Mouse (Mus musculus) neural tube, embryonic 15.5 days (tissue): ENCODE measurements around the gene Plcg1. TPM values are rescaled to one million over a fixed set of nuclear protein-coding genes. Genes with fewer than 3 reads are reported as not detected.

Experiments used
- ATAC-seq: fragments of 200-750 bp; cut with Nextera tagmentation; 2 replicates; pipeline ENCODE4 v1.8.0; 2017; ENCODE audit warnings: mild to moderate bottlenecking, moderate TSS enrichment, moderate library complexity; ENCODE audit not compliant: low FRiP score
- H3K27ac ChIP-seq: fragments of 300-500 bp; sonication (generic); replicated peaks from 2 replicates; pipeline ENCODE4 v1.5.1; 2015; ENCODE audit warnings: mild to moderate bottlenecking, inconsistent platforms
- H3K27me3 ChIP-seq: fragments of 300-500 bp; sonication (generic); replicated peaks from 2 replicates; pipeline ENCODE4 v1.6.1; 2015; ENCODE audit warnings: inconsistent platforms
- H3K36me3 ChIP-seq: fragments of 300-500 bp; sonication (generic); 2 replicates; pipeline ENCODE4 v1.6.1; 2015; ENCODE audit warnings: inconsistent platforms
- H3K4me1 ChIP-seq: fragments of 300-500 bp; sonication (generic); 2 replicates; pipeline ENCODE4 v1.6.1; 2015; ENCODE audit warnings: inconsistent platforms
- H3K4me2 ChIP-seq: fragments of 300-500 bp; sonication (generic); 2 replicates; pipeline ENCODE4 v1.6.1; 2015; ENCODE audit warnings: inconsistent platforms, mild to moderate bottlenecking, moderate library complexity
- H3K4me3 ChIP-seq: fragments of 300-500 bp; sonication (generic); replicated peaks from 2 replicates; pipeline ENCODE4 v1.5.1; 2015; ENCODE audit warnings: mild to moderate bottlenecking, inconsistent platforms
- H3K9ac ChIP-seq: fragments of 300-500 bp; sonication (generic); replicated peaks from 2 replicates; pipeline ENCODE4 v1.6.1; 2015; ENCODE audit warnings: mild to moderate bottlenecking, inconsistent platforms
- H3K9me3 ChIP-seq: fragments of 300-500 bp; sonication (generic); replicated peaks from 2 replicates; pipeline ENCODE4 v1.6.1; 2016; ENCODE audit warnings: inconsistent platforms
- WGBS: fragments of 180-500 bp; shearing (Covaris S2); methylation state at CpG from one replicate; pipeline ENCODE4 v1.1.7; 2015; ENCODE audit warnings: mixed read lengths; 5-methylcytosine and 5-hydroxymethylcytosine counted together
- polyA plus RNA-seq: library from polyadenylated mRNA; unstranded; fragments of >200 nt; fragmentation: Nextera tagmentation; extraction: Ambion mirVana; gene quantifications from 2 replicates; pipeline ENCODE4 v1.2.1, GENCODE M21; 2015

The Plcg1 gene
- 47.2 and 49.5 TPM in 2 replicates for polyA plus RNA-seq

GRCm38 (mm10) chr2:160731117-160731838 lies at the start of gene Plcg1:
Plcg1 (plus strand) TSS chr2:160731300.
- H3K4me2 ChIP-seq = peak within 1 kb of the TSS; percentile 94
- no peaks in the 10 kb centered on the region for H3K27me3 ChIP-seq
- peaks cover 9% of the 10 kb centered on the region for H3K36me3 ChIP-seq
- H3K27ac ChIP-seq = peak within 1 kb of the TSS; percentile 99
- peak within 1 kb of the TSS; percentile 100 for H3K9ac ChIP-seq
- peak within 1 kb of the TSS; percentile 84 for H3K4me3 ChIP-seq
- peak; percentile 95 for ATAC-seq
- no peaks in the 10 kb centered on the region for H3K9me3 ChIP-seq
- H3K4me1 ChIP-seq = peaks cover 54% of the 10 kb centered on the region
- 1% methylated on average over 75 of the region's 99 CpGs for WGBS

- H3K9ac ChIP-seq = no peak overlapping the region
- no peaks in the 10 kb centered on the region for H3K9me3 ChIP-seq
- 72% methylated on average over 5 of the region's 5 CpGs for WGBS
- no peaks in the 10 kb centered on the region for H3K27me3 ChIP-seq
- no peak overlapping the region for H3K27ac ChIP-seq
- H3K4me1 ChIP-seq = no peaks in the 10 kb centered on the region
- peaks cover 55% of the 10 kb centered on the region for H3K36me3 ChIP-seq
- no peak for ATAC-seq
- H3K4me3 ChIP-seq = no peak overlapping the region
- H3K4me2 ChIP-seq = no peak overlapping the region
These were observed 30.8 kb upstream of the Plcg1 start for GRCm38 (mm10) chr2:160700271-160700670.

GRCm38 (mm10) chr2:160701603-160702002 lies 29.5 kb upstream of the Plcg1 start:
- no peak overlapping the region for H3K27ac ChIP-seq
- no peak overlapping the region for H3K4me3 ChIP-seq
- no peak overlapping the region for H3K9ac ChIP-seq
- H3K9me3 ChIP-seq = no peaks in the 10 kb centered on the region
- no peak overlapping the region for H3K4me2 ChIP-seq
- no peaks in the 10 kb centered on the region for H3K4me1 ChIP-seq
- ATAC-seq = no peak
- WGBS = 88% methylated on average over 3 of the region's 3 CpGs
- no peaks in the 10 kb centered on the region for H3K27me3 ChIP-seq
- peaks cover 60% of the 10 kb centered on the region for H3K36me3 ChIP-seq

GRCm38 (mm10) chr2:160702824-160703223 lies 28.3 kb upstream of the Plcg1 start:
- Histone ChIP-seq H3K4me3 (no peak overlapping the region), H3K27ac (no peak overlapping the region), H3K36me3 (peaks cover 67% of the 10 kb centered on the region), H3K9me3 (no peaks in the 10 kb centered on the region), H3K4me1 (no peaks in the 10 kb centered on the region), H3K4me2 (no peak overlapping the region), H3K9ac (no peak overlapping the region), H3K27me3 (no peaks in the 10 kb centered on the region)
- no peak for ATAC-seq

GRCm38 (mm10) chr2:160707673-160708072 lies 23.4 kb upstream of the Plcg1 start:
- ATAC-seq = no peak

GRCm38 (mm10) chr2:160715463-160716030 lies 15.6 kb upstream of the Plcg1 start:
- Histone ChIP-seq H3K4me2 (no peak overlapping the region), H3K9me3 (no peaks in the 10 kb centered on the region), H3K4me3 (no peak overlapping the region), H3K4me1 (no peaks in the 10 kb centered on the region), H3K36me3 (peaks cover 77% of the 10 kb centered on the region), H3K27me3 (no peaks in the 10 kb centered on the region), H3K27ac (no peak overlapping the region), H3K9ac (no peak overlapping the region)
- WGBS = 68% methylated on average over 4 of the region's 4 CpGs
- no peak for ATAC-seq

More at GRCm38 (mm10) chr2:160707673-160708072, 23.4 kb upstream of the Plcg1 start:
- H3K4me2 ChIP-seq = no peak overlapping the region
- H3K36me3 ChIP-seq = peaks cover 59% of the 10 kb centered on the region
- no peak overlapping the region for H3K27ac ChIP-seq
- no peaks in the 10 kb centered on the region for H3K9me3 ChIP-seq
- H3K4me1 ChIP-seq = no peaks in the 10 kb centered on the region
- no peak overlapping the region for H3K4me3 ChIP-seq
- H3K27me3 ChIP-seq = no peaks in the 10 kb centered on the region
- 71% methylated on average over 3 of the region's 3 CpGs for WGBS
- no peak overlapping the region for H3K9ac ChIP-seq

- 76% methylated on average over 5 of the region's 5 CpGs for WGBS
These were observed 13.8 kb upstream of the Plcg1 start for GRCm38 (mm10) chr2:160717269-160717668.

GRCm38 (mm10) chr2:160718811-160719210 lies 12.3 kb upstream of the Plcg1 start:
- no peaks in the 10 kb centered on the region for H3K27me3 ChIP-seq
- no peak overlapping the region for H3K4me3 ChIP-seq
- no peak overlapping the region for H3K4me2 ChIP-seq
- no peaks in the 10 kb centered on the region for H3K4me1 ChIP-seq
- no peak for ATAC-seq
- H3K27ac ChIP-seq = peak overlapping the region; percentile 14
- 73% methylated on average over 3 of the region's 3 CpGs for WGBS
- H3K9ac ChIP-seq = no peak overlapping the region
- no peaks in the 10 kb centered on the region for H3K9me3 ChIP-seq
- H3K36me3 ChIP-seq = peaks cover 75% of the 10 kb centered on the region

More at GRCm38 (mm10) chr2:160717269-160717668, 13.8 kb upstream of the Plcg1 start:
- no peak overlapping the region for H3K4me2 ChIP-seq
- H3K9ac ChIP-seq = no peak overlapping the region
- no peaks in the 10 kb centered on the region for H3K4me1 ChIP-seq
- H3K9me3 ChIP-seq = no peaks in the 10 kb centered on the region
- H3K27ac ChIP-seq = no peak overlapping the region
- no peak overlapping the region for H3K4me3 ChIP-seq
- no peaks in the 10 kb centered on the region for H3K27me3 ChIP-seq
- H3K36me3 ChIP-seq = peaks cover 71% of the 10 kb centered on the region
- ATAC-seq = no peak

GRCm38 (mm10) chr2:160722714-160723113 lies 8.4 kb upstream of the Plcg1 start:
- Histone ChIP-seq H3K4me1 (no peaks in the 10 kb centered on the region), H3K4me2 (no peak overlapping the region), H3K36me3 (peaks cover 59% of the 10 kb centered on the region), H3K27me3 (no peaks in the 10 kb centered on the region), H3K27ac (no peak overlapping the region), H3K9me3 (no peaks in the 10 kb centered on the region), H3K9ac (no peak overlapping the region), H3K4me3 (no peak overlapping the region)
- ATAC-seq = no peak
- WGBS = 76% methylated on average over 4 of the region's 4 CpGs

GRCm38 (mm10) chr2:160723613-160724375 lies 7.3 kb upstream of the Plcg1 start:
- Histone ChIP-seq H3K27me3 (no peaks in the 10 kb centered on the region), H3K9ac (no peak overlapping the region), H3K27ac (no peak overlapping the region), H3K9me3 (no peaks in the 10 kb centered on the region), H3K4me3 (no peak overlapping the region), H3K4me2 (no peak overlapping the region), H3K36me3 (peaks cover 50% of the 10 kb centered on the region), H3K4me1 (no peaks in the 10 kb centered on the region)
- no peak for ATAC-seq
- WGBS = 97% methylated on average over 4 of the region's 4 CpGs

- 93% methylated on average over 5 of the region's 5 CpGs for WGBS
- H3K4me1 ChIP-seq = no peaks in the 10 kb centered on the region
These were observed 6.6 kb upstream of the Plcg1 start for GRCm38 (mm10) chr2:160724536-160724935.

More at GRCm38 (mm10) chr2:160724536-160724935, 6.6 kb upstream of the Plcg1 start:
- Histone ChIP-seq H3K9me3 (no peaks in the 10 kb centered on the region), H3K4me3 (no peak overlapping the region), H3K36me3 (peaks cover 42% of the 10 kb centered on the region), H3K27ac (no peak overlapping the region), H3K27me3 (no peaks in the 10 kb centered on the region), H3K4me2 (no peak overlapping the region), H3K9ac (no peak overlapping the region)
- no peak for ATAC-seq
